ENCODE assay signal across 17 mouse cellular contexts in genomic region chr3:29525963-29526301, GRCm38 (mm10).
DNase-seq lines count a peak whose midpoint lies in the region; ATAC-seq and TF ChIP-seq lines count a peak whose summit lies in the region.
"Had no signal": no experiment of that assay in that cellular context is flagged by ENCODE, and none has a peak within 500 bp of the region (broad histone marks: within the 10 kb centered on the region; RNA-seq: fewer than 3 reads in every experiment).

No protein-coding gene starts in this region.

- no peaks in the 10 kb centered on the region for H3K36me3 ChIP-seq in forebrain, embryonic 15.5 days
- H3K36me3 ChIP-seq in forebrain, embryonic 11.5 days (ENCODE audit: control insufficient read depth, insufficient read depth, low read length): no peaks in the 10 kb centered on the region
- no peaks in the 10 kb centered on the region for H3K36me3 ChIP-seq in hindbrain, postnatal 0 days (ENCODE audit: insufficient read depth, low read length)
- H3K36me3 ChIP-seq in hindbrain, embryonic 10.5 days: no peaks in the 10 kb centered on the region
- no peaks in the 10 kb centered on the region for H3K36me3 ChIP-seq in testis, adult 2 months (ENCODE audit: control insufficient read depth, insufficient read depth, low read length)
- no peaks in the 10 kb centered on the region for H3K36me3 ChIP-seq in kidney, embryonic 14.5 days (ENCODE audit: control insufficient read depth, insufficient read depth, low read length)
- H3K36me3 ChIP-seq: embryonic facial prominence, embryonic 10.5 days; heart, embryonic 12.5 days; intestine, embryonic 15.5 days had no signal

- peak overlapping the region; percentile 70 for H3K27ac ChIP-seq in forebrain, embryonic 15.5 days (replicated peaks)
- H3K27ac ChIP-seq in forebrain, embryonic 11.5 days (ENCODE audit: low read depth, low read length): no peak overlapping the region
- H3K27ac ChIP-seq in hindbrain, postnatal 0 days: no peak overlapping the region
- H3K27ac ChIP-seq in hindbrain, embryonic 10.5 days: no peak overlapping the region
- H3K27ac ChIP-seq in testis, adult 2 months (ENCODE audit: control insufficient read depth, insufficient read depth, low read depth, low read length): no peak overlapping the region
- no peak overlapping the region for H3K27ac ChIP-seq in kidney, embryonic 14.5 days (ENCODE audit: low read depth, low read length)
- H3K27ac ChIP-seq: embryonic facial prominence, embryonic 10.5 days; intestine, embryonic 15.5 days had no signal

- DNase-seq in forebrain, embryonic 11.5 days (ENCODE audit: low spot score): no peak
- no peak for DNase-seq in hindbrain, postnatal 0 days (ENCODE audit: low spot score)
- no peak for DNase-seq in hindbrain, embryonic 10.5 days (ENCODE audit: low spot score)
- no peak for DNase-seq in testis, postnatal 14 days (ENCODE audit: low spot score)
- DNase-seq: adrenal gland, adult 2 months; adrenal gland, postnatal 25 days; cerebellum, adult 2 months; gastrocnemius, postnatal 14 days; kidney, adult 18-20 months had no signal

- H3K4me3 ChIP-seq in forebrain, embryonic 15.5 days: no peak overlapping the region
- H3K4me3 ChIP-seq in forebrain, embryonic 11.5 days (ENCODE audit: low read depth, low read length): no peak overlapping the region
- no peak overlapping the region for H3K4me3 ChIP-seq in hindbrain, postnatal 0 days (ENCODE audit: low read length)
- no peak overlapping the region for H3K4me3 ChIP-seq in hindbrain, embryonic 10.5 days
- H3K4me3 ChIP-seq in testis, adult 2 months (ENCODE audit: control insufficient read depth, low read depth, low read length): peak overlapping the region; percentile 59
- no peak overlapping the region for H3K4me3 ChIP-seq in kidney, embryonic 14.5 days (ENCODE audit: low read length)
- H3K4me3 ChIP-seq: embryonic facial prominence, embryonic 10.5 days; heart, embryonic 12.5 days; intestine, embryonic 15.5 days had no signal

- no peak for TF ChIP-seq POLR2A in testis, adult 2 months (IDR thresholded peaks at IDR 0.05; ENCODE audit: control insufficient read depth, low read depth, low read length)

- TF ChIP-seq CTCF in hindbrain, postnatal 0 days (IDR thresholded peaks at IDR 0.05; ENCODE audit: low read depth): no peak
- no peak for TF ChIP-seq CTCF in testis, adult 2 months (IDR thresholded peaks at IDR 0.05; ENCODE audit: control insufficient read depth, insufficient read depth, insufficient replicate concordance, low read depth, low read length)

- no peaks in the 10 kb centered on the region for H3K27me3 ChIP-seq in forebrain, embryonic 15.5 days
- no peaks in the 10 kb centered on the region for H3K27me3 ChIP-seq in forebrain, embryonic 11.5 days (ENCODE audit: control insufficient read depth, insufficient read depth, low read length)
- no peaks in the 10 kb centered on the region for H3K27me3 ChIP-seq in hindbrain, postnatal 0 days (ENCODE audit: insufficient read depth, low read length)
- no peaks in the 10 kb centered on the region for H3K27me3 ChIP-seq in hindbrain, embryonic 10.5 days (ENCODE audit: insufficient read depth, poor library complexity, severe bottlenecking)
- H3K27me3 ChIP-seq in testis, adult 2 months (ENCODE audit: control insufficient read depth, insufficient read depth, low read length): no peaks in the 10 kb centered on the region
- no peaks in the 10 kb centered on the region for H3K27me3 ChIP-seq in kidney, embryonic 14.5 days (ENCODE audit: control insufficient read depth, insufficient read depth, low read length)
- H3K27me3 ChIP-seq: CH12.LX; heart, embryonic 12.5 days; intestine, embryonic 15.5 days; Patski had no signal

- peak overlapping the region; percentile 7; the same call in 1 of the 2 replicates for H3K4me2 ChIP-seq in forebrain, embryonic 15.5 days (replicated peaks)
- no peak overlapping the region for H3K4me2 ChIP-seq in forebrain, embryonic 11.5 days (ENCODE audit: low read depth, low read length, severe bottlenecking)
- H3K4me2 ChIP-seq in hindbrain, postnatal 0 days (ENCODE audit: low read depth, low read length): no peak overlapping the region
- H3K4me2 ChIP-seq in kidney, embryonic 14.5 days (replicated peaks; ENCODE audit: low read depth, low read length): no peak overlapping the region
- H3K4me2 ChIP-seq: heart, embryonic 12.5 days; intestine, embryonic 15.5 days had no signal

- H3K9ac ChIP-seq in forebrain, embryonic 15.5 days (replicated peaks): no peak overlapping the region
- no peak overlapping the region for H3K9ac ChIP-seq in forebrain, embryonic 11.5 days (ENCODE audit: low read length)
- H3K9ac ChIP-seq in hindbrain, postnatal 0 days (replicated peaks; ENCODE audit: low read length): no peak overlapping the region
- H3K9ac ChIP-seq in kidney, embryonic 14.5 days (ENCODE audit: low read depth, low read length): no peak overlapping the region
- H3K9ac ChIP-seq: heart, embryonic 12.5 days; intestine, embryonic 15.5 days had no signal

- peaks cover 16% of the 10 kb centered on the region for H3K4me1 ChIP-seq in forebrain, embryonic 15.5 days
- 0 out of 2 replicates have a peak, but pooled peaks cover 2% of the 10 kb centered on the region for H3K4me1 ChIP-seq in forebrain, embryonic 11.5 days (replicated peaks; ENCODE audit: control insufficient read depth, insufficient read depth, low read length)
- H3K4me1 ChIP-seq in hindbrain, postnatal 0 days (ENCODE audit: insufficient read depth, low read length): no peaks in the 10 kb centered on the region
- no peaks in the 10 kb centered on the region for H3K4me1 ChIP-seq in hindbrain, embryonic 10.5 days (replicated peaks)
- H3K4me1 ChIP-seq in testis, adult 2 months (ENCODE audit: control insufficient read depth, insufficient read depth, low read length): no peaks in the 10 kb centered on the region
- H3K4me1 ChIP-seq in kidney, embryonic 14.5 days (ENCODE audit: control insufficient read depth, insufficient read depth, low read length): no peaks in the 10 kb centered on the region
- H3K4me1 ChIP-seq: embryonic facial prominence, embryonic 10.5 days; heart, embryonic 12.5 days; intestine, embryonic 15.5 days had no signal

- 68% methylated on average over 12 of the region's 12 CpGs for WGBS in forebrain, embryonic 15.5 days
- WGBS in forebrain, embryonic 11.5 days: 95% methylated on average over 12 of the region's 12 CpGs
- WGBS in hindbrain, postnatal 0 days: 68% methylated on average over 12 of the region's 12 CpGs
- WGBS in hindbrain, embryonic 10.5 days: 91% methylated on average over 12 of the region's 12 CpGs
- WGBS in kidney, embryonic 14.5 days: 91% methylated on average over 12 of the region's 12 CpGs

- no peaks in the 10 kb centered on the region for H3K9me3 ChIP-seq in forebrain, embryonic 15.5 days
- no peaks in the 10 kb centered on the region for H3K9me3 ChIP-seq in forebrain, embryonic 11.5 days (ENCODE audit: control insufficient read depth, low read length)
- no peaks in the 10 kb centered on the region for H3K9me3 ChIP-seq in hindbrain, postnatal 0 days (ENCODE audit: low read length)
- no peaks in the 10 kb centered on the region for H3K9me3 ChIP-seq in hindbrain, embryonic 10.5 days
- no peaks in the 10 kb centered on the region for H3K9me3 ChIP-seq in kidney, embryonic 14.5 days (ENCODE audit: control insufficient read depth, low read length)
- H3K9me3 ChIP-seq: embryonic facial prominence, embryonic 10.5 days; heart, embryonic 12.5 days; intestine, embryonic 15.5 days had no signal

- peak; percentile 86 for ATAC-seq in forebrain, embryonic 15.5 days (replicated peaks)
- no peak for ATAC-seq in forebrain, embryonic 11.5 days (replicated peaks; ENCODE audit: low FRiP score)
- 0 out of 2 replicates have a peak, but pooled peaks have one; percentile 10 for ATAC-seq in hindbrain, postnatal 0 days
- no peak for ATAC-seq in kidney, embryonic 14.5 days (ENCODE audit: low FRiP score, low TSS enrichment)
- ATAC-seq: intestine, embryonic 15.5 days; Patski had no signal

Comparison
In these comparisons a context has a peak if more than half of its experiments do, and no peak if none do; other contexts are left out.
1. ATAC-seq: peak in forebrain, embryonic 15.5 days (single experiment) and hindbrain, postnatal 0 days (single experiment); none in forebrain, embryonic 11.5 days (single experiment) and kidney, embryonic 14.5 days (single experiment).